Mouse (Mus musculus): ENCODE results near the gene Tcaf3.

The Tcaf3 gene

GRCm38 (mm10) chr6:42542036-42543031 is 55.2 kb downstream of the Tcaf3 start:
- no peak for DNase-seq (ENCODE audit: low spot score)

DNA sequence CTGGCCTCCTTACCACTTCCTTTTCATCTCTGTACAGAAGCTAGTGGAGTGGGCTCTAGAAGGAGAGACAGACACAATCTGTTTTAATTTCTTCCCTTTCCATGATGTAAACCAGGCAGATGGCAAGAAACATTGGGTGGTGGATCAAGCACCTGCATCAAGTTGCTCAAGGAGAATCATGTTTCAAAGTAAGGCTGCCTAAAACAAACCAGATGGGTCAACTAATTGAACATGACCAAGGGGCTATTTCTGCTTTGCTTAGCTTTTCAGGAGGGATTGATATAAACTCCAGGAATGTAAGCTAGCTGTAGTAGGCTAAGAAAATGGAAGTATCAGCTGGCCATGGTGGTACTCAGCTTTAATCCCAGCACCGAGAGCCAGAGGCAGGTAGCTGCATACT is 56.8 kb downstream of the Tcaf3 start:
- DNase-seq (ENCODE audit: low spot score): peak; percentile 37

GRCm38 (mm10) chr6:42539711-42540110 is 57.8 kb downstream of the Tcaf3 start:
- DNase-seq (ENCODE audit: low spot score): no peak
